Mouse (Mus musculus) embryonic facial prominence, embryonic 12.5 days (tissue): ENCODE data around the gene Stx1a. TPM values are rescaled to one million over a fixed set of nuclear protein-coding genes. Genes with fewer than 3 reads are reported as not detected.

Source experiments
- ATAC-seq: fragments of 200-750 bp; cut with Nextera tagmentation; 2 replicates; pipeline ENCODE4 v1.8.0; 2017; ENCODE audit not compliant: insufficient number of reproducible peaks, insufficient read depth, low FRiP score, low TSS enrichment
- H3K27ac ChIP-seq: fragments of 300-500 bp; sonication (generic); 2 replicates; pipeline ENCODE4 v1.5.1; 2016; ENCODE audit warnings: mild to moderate bottlenecking
- H3K27me3 ChIP-seq: fragments of 300-500 bp; sonication (generic); 2 replicates; pipeline ENCODE4 v1.6.1; 2016; ENCODE audit warnings: mild to moderate bottlenecking, moderate library complexity
- H3K36me3 ChIP-seq: fragments of 300-500 bp; sonication (generic); 2 replicates; pipeline ENCODE4 v1.6.1; 2016; ENCODE audit warnings: mild to moderate bottlenecking
- H3K4me1 ChIP-seq: fragments of 300-500 bp; sonication (generic); 2 replicates; pipeline ENCODE4 v1.6.1; 2016
- H3K4me2 ChIP-seq: fragments of 300-500 bp; sonication (generic); replicated peaks from 2 replicates; pipeline ENCODE4 v1.6.1; 2016; ENCODE audit warnings: mild to moderate bottlenecking, moderate library complexity
- H3K4me3 ChIP-seq: fragments of 300-500 bp; sonication (generic); 2 replicates; pipeline ENCODE4 v1.5.1; 2016; ENCODE audit warnings: mild to moderate bottlenecking
- H3K9ac ChIP-seq: fragments of 300-500 bp; sonication (generic); 2 replicates; pipeline ENCODE4 v1.6.1; 2016; ENCODE audit warnings: mild to moderate bottlenecking, moderate library complexity
- H3K9me3 ChIP-seq: fragments of 300-500 bp; sonication (generic); 2 replicates; pipeline ENCODE4 v1.6.1; 2016; ENCODE audit warnings: mild to moderate bottlenecking, moderate library complexity
- WGBS: fragments of 180-500 bp; shearing (Covaris S2); methylation state at CpG from one replicate; pipeline ENCODE4 v1.1.7; 2016; 5-methylcytosine and 5-hydroxymethylcytosine counted together
- polyA plus RNA-seq: library from polyadenylated mRNA; unstranded; fragments of >200 nt; fragmentation: Nextera tagmentation; extraction: Ambion mirVana; gene quantifications from 2 replicates; pipeline ENCODE4 v1.2.1, GENCODE M21; 2016

Gene Stx1a
- polyA plus RNA-seq, 1 experiment from 2014 or later, result 20.7 TPM

- H3K9ac ChIP-seq, result peak overlapping the region; percentile 58
- peak overlapping the region; percentile 97 for H3K27ac ChIP-seq
- H3K4me3 ChIP-seq, result peak overlapping the region; percentile 58
- H3K4me2 ChIP-seq, result peak overlapping the region; percentile 77
- no peaks in the 10 kb centered on the region for H3K27me3 ChIP-seq
- WGBS, result 1% methylated on average over 37 of the region's 37 CpGs
- ATAC-seq, result peak; percentile 78
- H3K9me3 ChIP-seq, result no peaks in the 10 kb centered on the region
- no peaks in the 10 kb centered on the region for H3K36me3 ChIP-seq
- peaks cover 29% of the 10 kb centered on the region for H3K4me1 ChIP-seq
Observed at GRCm38 (mm10) chr5:135009590-135010319, 13.5 kb upstream of the Stx1a start.

- H3K4me2 ChIP-seq, result peak overlapping the region; percentile 77
- WGBS, result 65% methylated on average over 7 of the region's 7 CpGs
- peak overlapping the region; percentile 58; the same call in 1 of the 2 replicates for H3K9ac ChIP-seq
- ATAC-seq, result no peak
- peaks cover 29% of the 10 kb centered on the region for H3K4me1 ChIP-seq
- no peaks in the 10 kb centered on the region for H3K9me3 ChIP-seq
- peak overlapping the region; percentile 97 for H3K27ac ChIP-seq
- H3K4me3 ChIP-seq, result peak overlapping the region; percentile 58
- H3K36me3 ChIP-seq, result no peaks in the 10 kb centered on the region
- H3K27me3 ChIP-seq, result no peaks in the 10 kb centered on the region
Observed at GRCm38 (mm10) chr5:135010320-135010709, 13.0 kb upstream of the Stx1a start.

GRCm38 (mm10) chr5:135010841-135011743, 12.2 kb upstream of the Stx1a start:
- 88% methylated on average over 25 of the region's 25 CpGs for WGBS

GRCm38 (mm10) chr5:135011809-135012613, 11.3 kb upstream of the Stx1a start:
- Histone ChIP-seq H3K27ac (0 out of 2 replicates have a peak overlapping the region, but pooled peaks have one; percentile 41), H3K4me1 (peaks cover 29% of the 10 kb centered on the region), H3K36me3 (no peaks in the 10 kb centered on the region), H3K4me3 (peak overlapping the region; percentile 14; the same call in 1 of the 2 replicates), H3K9ac (peak overlapping the region; percentile 17; the same call in 1 of the 2 replicates), H3K27me3 (no peaks in the 10 kb centered on the region), H3K4me2 (peak overlapping the region; percentile 41), H3K9me3 (no peaks in the 10 kb centered on the region)
- no peak for ATAC-seq
- WGBS, result 25% methylated on average over 26 of the region's 26 CpGs

More at GRCm38 (mm10) chr5:135010841-135011743, 12.2 kb upstream of the Stx1a start:
- H3K27ac ChIP-seq, result no peak overlapping the region
- H3K9ac ChIP-seq, result peak overlapping the region; percentile 58; the same call in 1 of the 2 replicates
- peaks cover 29% of the 10 kb centered on the region for H3K4me1 ChIP-seq
- no peak for ATAC-seq
- H3K36me3 ChIP-seq, result no peaks in the 10 kb centered on the region
- peak overlapping the region; percentile 77 for H3K4me2 ChIP-seq
- no peaks in the 10 kb centered on the region for H3K27me3 ChIP-seq
- no peaks in the 10 kb centered on the region for H3K9me3 ChIP-seq
- no peak overlapping the region for H3K4me3 ChIP-seq

GRCm38 (mm10) chr5:135012671-135013441, 10.4 kb upstream of the Stx1a start:
- Histone ChIP-seq H3K4me2 (peak overlapping the region; percentile 41), H3K4me3 (0 out of 2 replicates have a peak overlapping the region, but pooled peaks have one; percentile 14), H3K4me1 (peaks cover 29% of the 10 kb centered on the region), H3K9me3 (no peaks in the 10 kb centered on the region), H3K27ac (0 out of 2 replicates have a peak overlapping the region, but pooled peaks have one; percentile 41), H3K9ac (no peak overlapping the region), H3K27me3 (0 out of 2 replicates have a peak, but pooled peaks cover 2% of the 10 kb centered on the region), H3K36me3 (no peaks in the 10 kb centered on the region)
- WGBS, result 4% methylated on average over 16 of the region's 16 CpGs
- ATAC-seq, result no peak

- Histone ChIP-seq H3K4me1 (peaks cover 25% of the 10 kb centered on the region), H3K9me3 (no peaks in the 10 kb centered on the region), H3K9ac (no peak overlapping the region), H3K4me2 (no peak overlapping the region), H3K27me3 (0 out of 2 replicates have a peak, but pooled peaks cover 3% of the 10 kb centered on the region), H3K36me3 (no peaks in the 10 kb centered on the region), H3K27ac (no peak overlapping the region), H3K4me3 (no peak overlapping the region)
- no peak for ATAC-seq
- 15% methylated on average over 7 of the region's 7 CpGs for WGBS
Observed at GRCm38 (mm10) chr5:135015497-135015896, 7.8 kb upstream of the Stx1a start.

- H3K4me3 ChIP-seq, result no peak overlapping the region
Observed at GRCm38 (mm10) chr5:135016224-135016759, 7.0 kb upstream of the Stx1a start.

GRCm38 (mm10) chr5:135021814-135022213, 1.5 kb upstream of the Stx1a start:
- no peak overlapping the region for H3K4me3 ChIP-seq
- ATAC-seq, result no peak
- H3K9me3 ChIP-seq, result no peaks in the 10 kb centered on the region
- 0 out of 2 replicates have a peak, but pooled peaks cover 3% of the 10 kb centered on the region for H3K27me3 ChIP-seq
- H3K4me2 ChIP-seq, result no peak overlapping the region
- no peak overlapping the region for H3K27ac ChIP-seq
- H3K36me3 ChIP-seq, result no peaks in the 10 kb centered on the region
- peaks cover 24% of the 10 kb centered on the region for H3K4me1 ChIP-seq
- no peak overlapping the region for H3K9ac ChIP-seq
- WGBS, result 76% methylated on average over 6 of the region's 6 CpGs

More at GRCm38 (mm10) chr5:135016224-135016759, 7.0 kb upstream of the Stx1a start:
- WGBS, result 59% methylated on average over 4 of the region's 4 CpGs
- H3K9me3 ChIP-seq, result no peaks in the 10 kb centered on the region
- 0 out of 2 replicates have a peak, but pooled peaks cover 3% of the 10 kb centered on the region for H3K27me3 ChIP-seq
- H3K4me1 ChIP-seq, result peaks cover 17% of the 10 kb centered on the region
- H3K36me3 ChIP-seq, result no peaks in the 10 kb centered on the region
- no peak overlapping the region for H3K4me2 ChIP-seq
- ATAC-seq, result no peak
- no peak overlapping the region for H3K27ac ChIP-seq
- no peak overlapping the region for H3K9ac ChIP-seq

GRCm38 (mm10) chr5:135024665-135025224, 1.5 kb downstream of the Stx1a start:
- Histone ChIP-seq H3K27me3 (no peaks in the 10 kb centered on the region), H3K4me2 (peak overlapping the region; percentile 98), H3K9ac (no peak overlapping the region), H3K36me3 (no peaks in the 10 kb centered on the region), H3K9me3 (no peaks in the 10 kb centered on the region), H3K27ac (no peak overlapping the region), H3K4me3 (peak overlapping the region; percentile 67; the same call in 1 of the 2 replicates), H3K4me1 (peaks cover 38% of the 10 kb centered on the region)
- no peak for ATAC-seq
- 40% methylated on average over 11 of the region's 11 CpGs for WGBS

GRCm38 (mm10) chr5:135025899-135026298, 2.6 kb downstream of the Stx1a start:
- 3% methylated on average over 5 of the region's 7 CpGs for WGBS
- peaks cover 38% of the 10 kb centered on the region for H3K4me1 ChIP-seq
- no peaks in the 10 kb centered on the region for H3K36me3 ChIP-seq
- H3K4me3 ChIP-seq, result no peak overlapping the region
- H3K27me3 ChIP-seq, result no peaks in the 10 kb centered on the region
- ATAC-seq, result no peak
- no peak overlapping the region for H3K27ac ChIP-seq
- 0 out of 2 replicates have a peak overlapping the region, but pooled peaks have one; percentile 39 for H3K9ac ChIP-seq
- no peaks in the 10 kb centered on the region for H3K9me3 ChIP-seq
- H3K4me2 ChIP-seq, result peak overlapping the region; percentile 98
